Mouse (Mus musculus): ENCODE results near the gene Ntm.

Ntm gene

GRCm38 (mm10) chr9:29250813-29251212 lies 712.1 kb downstream of the Ntm start:
- no peak for DNase-seq (ENCODE audit: low read depth, low spot score)

DNA sequence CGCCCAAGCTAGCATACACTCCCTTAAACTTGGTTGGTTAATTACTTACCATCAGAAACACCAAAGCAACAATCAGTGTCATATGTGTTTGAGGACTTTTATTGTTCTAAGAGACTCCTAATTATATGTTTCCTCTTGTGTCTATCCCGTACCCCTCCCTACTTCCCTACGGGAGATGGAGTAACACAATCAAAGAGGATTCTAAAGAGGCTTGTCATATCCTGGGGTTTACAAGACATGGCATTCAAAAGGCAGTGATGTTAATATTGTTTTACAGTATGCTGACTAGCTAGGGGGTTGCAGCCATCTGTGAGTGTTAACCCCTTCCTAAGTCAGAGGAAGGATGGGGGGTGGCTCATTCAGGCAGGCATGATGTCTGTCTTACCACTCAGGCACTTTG lies 715.1 kb downstream of the Ntm start:
- DNase-seq (ENCODE audit: low read depth, low spot score), result no peak

DNA sequence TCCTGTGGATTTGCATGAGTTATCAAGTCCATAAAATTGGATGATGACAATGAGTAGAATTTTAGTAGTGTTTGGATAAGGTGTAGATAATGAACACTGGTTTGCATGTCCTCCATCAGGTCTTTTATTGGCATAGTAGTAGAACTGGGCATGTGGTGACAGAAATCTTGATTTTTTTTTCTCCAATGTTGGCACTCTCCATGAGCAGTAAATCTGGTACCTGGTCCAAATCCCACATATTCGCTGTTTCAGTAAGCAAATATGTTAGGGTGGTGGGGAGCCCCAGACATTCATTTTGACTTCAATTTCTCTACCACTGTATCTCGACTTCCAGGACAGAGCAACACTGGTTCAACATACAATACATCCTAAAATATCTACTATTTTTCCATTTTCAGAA lies 718.9 kb downstream of the Ntm start:
- no peak for DNase-seq (ENCODE audit: low read depth, low spot score)

- no peak for DNase-seq (ENCODE audit: low read depth, low spot score)
Measured at GRCm38 (mm10) chr9:29242497-29243422, 720.2 kb downstream of the Ntm start.

DNA sequence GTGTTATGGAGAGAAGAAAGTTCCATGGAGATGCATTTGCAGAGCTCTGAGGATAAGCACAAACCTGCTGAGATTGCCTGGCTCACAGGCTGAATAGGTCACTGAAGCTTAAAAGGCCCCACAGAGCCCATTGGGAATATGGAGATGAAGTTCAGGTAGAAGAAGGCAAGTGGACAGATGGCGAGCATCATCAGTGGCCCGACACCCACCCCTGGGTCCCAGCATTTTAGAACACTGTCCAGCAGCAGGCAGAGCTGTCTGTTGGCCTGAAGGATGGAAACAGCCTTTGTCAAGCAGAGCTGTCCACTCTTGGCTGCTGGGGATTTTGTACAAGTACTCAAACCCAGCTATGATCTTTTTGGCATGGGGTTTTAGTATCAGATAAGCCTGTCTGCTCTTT lies 722.1 kb downstream of the Ntm start:
- DNase-seq (ENCODE audit: low read depth, low spot score), result no peak

DNA sequence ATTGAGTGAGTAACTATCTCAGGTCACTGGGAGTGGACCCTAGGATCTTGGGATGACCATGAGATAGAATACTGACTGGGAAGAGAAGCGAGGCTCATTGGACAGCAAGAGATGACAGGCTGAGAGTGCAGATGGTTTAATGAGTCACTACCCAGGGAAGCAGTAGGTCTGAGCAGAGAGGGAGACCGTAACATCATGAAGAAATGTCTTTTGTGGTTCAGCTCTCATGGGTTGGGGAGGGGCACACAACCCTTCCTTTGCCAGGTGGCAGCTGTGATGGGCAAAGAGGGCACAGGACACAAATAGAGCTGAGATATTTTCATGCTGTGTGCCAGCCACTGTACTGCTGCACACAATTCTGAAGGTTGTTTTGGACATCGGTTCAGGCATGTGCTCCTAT lies 724.0 kb downstream of the Ntm start:
- DNase-seq (ENCODE audit: low read depth, low spot score), result no peak

- DNase-seq (ENCODE audit: low read depth, low spot score), result no peak
Measured at GRCm38 (mm10) chr9:29236752-29237151, 726.2 kb downstream of the Ntm start.

DNA sequence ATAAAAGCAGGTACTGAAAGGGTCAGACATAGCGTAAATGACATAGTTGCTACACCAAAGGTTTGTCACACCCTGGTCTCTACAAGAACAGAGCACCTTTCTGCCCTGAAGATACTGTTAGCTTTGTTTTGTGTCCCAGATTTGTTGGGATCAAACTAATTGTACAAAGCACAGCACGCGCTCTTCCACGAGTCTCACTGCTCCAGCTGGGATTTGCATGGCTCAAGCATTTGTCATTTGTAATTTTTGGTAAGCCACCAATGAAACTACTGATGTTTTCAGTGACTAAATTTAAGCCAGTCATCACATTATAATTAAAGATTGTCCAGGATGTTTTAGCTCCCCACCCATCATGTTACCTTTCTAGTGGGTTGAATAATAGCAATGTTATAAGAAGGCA lies 735.2 kb downstream of the Ntm start:
- DNase-seq (ENCODE audit: low read depth, low spot score), result no peak

- DNase-seq (ENCODE audit: low read depth, low spot score), result no peak
Measured at GRCm38 (mm10) chr9:29222915-29223545, 739.9 kb downstream of the Ntm start.

DNA sequence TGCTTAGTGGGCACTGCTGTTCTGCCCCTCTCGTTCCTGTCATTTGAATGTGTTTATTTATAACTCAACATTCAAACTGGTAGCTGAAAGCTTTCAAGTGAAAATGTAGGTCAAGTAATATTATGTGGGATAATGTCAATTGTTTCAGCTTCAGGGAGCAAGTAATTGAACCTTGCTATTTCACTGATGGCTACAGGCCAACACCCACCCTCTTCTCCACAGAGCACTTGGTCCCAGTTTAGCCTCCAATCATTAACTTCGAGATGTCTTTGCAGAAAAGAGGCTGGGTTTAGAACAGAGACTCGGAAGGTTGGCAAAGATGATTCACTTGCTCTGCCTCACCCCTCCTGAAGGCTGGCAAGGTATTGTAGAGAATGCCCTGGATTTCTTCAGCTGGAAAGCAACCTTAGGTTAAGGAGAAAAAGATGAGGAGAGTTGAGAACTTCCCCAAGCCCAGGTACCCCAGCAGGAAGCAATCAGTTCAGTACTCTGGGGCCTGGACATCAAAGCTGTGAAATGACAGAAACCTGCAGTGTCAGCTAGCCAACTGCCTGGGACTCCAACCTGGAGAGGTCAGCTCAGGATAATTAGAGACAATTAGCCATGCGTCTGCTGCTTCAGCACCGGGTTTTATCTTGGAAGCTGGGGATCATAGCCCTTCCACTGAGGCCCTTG lies 741.9 kb downstream of the Ntm start:
- no peak for DNase-seq (ENCODE audit: low read depth, low spot score)

- DNase-seq (ENCODE audit: low read depth, low spot score), result no peak
Measured at GRCm38 (mm10) chr9:29220493-29220892, 742.4 kb downstream of the Ntm start.

DNA sequence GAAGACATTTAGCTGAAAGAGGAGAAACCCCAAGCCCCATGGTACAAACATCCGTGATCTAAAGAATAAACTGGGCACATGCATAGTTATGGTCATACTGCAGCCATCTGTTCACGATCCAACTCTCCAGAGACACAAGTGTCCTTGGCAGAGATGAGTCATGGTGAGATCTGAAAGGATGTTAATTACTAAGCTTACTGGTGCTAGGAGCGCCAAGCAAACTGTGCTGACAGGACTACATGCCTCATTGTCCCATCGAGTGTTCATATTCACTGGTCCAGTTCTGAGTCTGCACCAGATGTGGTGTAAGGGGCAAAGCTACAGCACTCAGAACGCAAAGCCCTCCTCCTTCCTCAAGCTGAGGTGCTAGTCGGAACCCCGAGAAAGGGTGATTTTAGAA lies 745.0 kb downstream of the Ntm start:
- DNase-seq (ENCODE audit: low read depth, low spot score), result no peak

GRCm38 (mm10) chr9:29216528-29216927 lies 746.4 kb downstream of the Ntm start:
- no peak for DNase-seq (ENCODE audit: low read depth, low spot score)

GRCm38 (mm10) chr9:29215796-29216195 lies 747.1 kb downstream of the Ntm start:
- DNase-seq (ENCODE audit: low read depth, low spot score), result no peak

DNA sequence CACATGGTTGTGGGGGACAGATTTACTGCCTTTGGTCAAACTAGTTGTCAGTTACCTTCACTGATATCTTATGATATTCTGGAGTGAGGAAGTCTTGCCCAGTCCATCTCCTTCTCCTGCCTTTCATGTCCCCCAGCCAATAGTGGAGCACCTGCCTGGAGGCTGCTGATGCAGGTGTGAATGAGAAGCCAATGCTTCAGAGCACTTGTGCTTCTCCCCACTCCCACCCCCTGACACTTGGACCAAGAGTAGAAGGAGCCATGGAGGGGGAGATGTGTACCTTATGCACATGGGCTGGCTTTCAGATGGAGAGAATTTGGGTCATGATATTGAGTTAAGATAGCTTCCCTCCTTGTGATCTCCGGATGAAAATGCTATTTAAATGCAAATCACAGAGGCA lies 747.7 kb downstream of the Ntm start:
- no peak for DNase-seq (ENCODE audit: low read depth, low spot score)

GRCm38 (mm10) chr9:29209243-29209642 lies 753.7 kb downstream of the Ntm start:
- DNase-seq (ENCODE audit: low read depth, low spot score), result no peak

DNA sequence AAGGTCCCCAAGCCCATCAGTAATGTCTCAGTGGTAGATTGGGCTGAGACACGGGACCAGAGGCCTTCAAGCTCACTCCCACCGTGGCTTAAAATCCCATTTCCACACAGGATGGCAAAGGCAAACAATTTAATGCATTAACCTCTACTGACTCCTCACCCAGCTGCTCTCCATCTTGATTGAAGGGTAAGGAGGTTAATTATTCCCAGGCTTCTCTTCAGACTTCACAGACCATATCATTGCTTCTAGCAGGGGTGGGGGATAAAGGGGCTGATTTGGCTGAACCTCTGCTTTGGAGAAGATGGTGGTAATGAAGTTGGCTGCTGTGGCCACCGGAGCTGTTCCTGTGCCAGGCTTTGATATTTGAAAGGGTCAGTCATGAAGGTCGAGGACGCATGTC lies 754.8 kb downstream of the Ntm start:
- DNase-seq (ENCODE audit: low read depth, low spot score), result no peak

GRCm38 (mm10) chr9:29205680-29206079 lies 757.3 kb downstream of the Ntm start:
- no peak for DNase-seq (ENCODE audit: low read depth, low spot score)

GRCm38 (mm10) chr9:29202196-29202595 lies 760.7 kb downstream of the Ntm start:
- no peak for DNase-seq (ENCODE audit: low read depth, low spot score)

DNA sequence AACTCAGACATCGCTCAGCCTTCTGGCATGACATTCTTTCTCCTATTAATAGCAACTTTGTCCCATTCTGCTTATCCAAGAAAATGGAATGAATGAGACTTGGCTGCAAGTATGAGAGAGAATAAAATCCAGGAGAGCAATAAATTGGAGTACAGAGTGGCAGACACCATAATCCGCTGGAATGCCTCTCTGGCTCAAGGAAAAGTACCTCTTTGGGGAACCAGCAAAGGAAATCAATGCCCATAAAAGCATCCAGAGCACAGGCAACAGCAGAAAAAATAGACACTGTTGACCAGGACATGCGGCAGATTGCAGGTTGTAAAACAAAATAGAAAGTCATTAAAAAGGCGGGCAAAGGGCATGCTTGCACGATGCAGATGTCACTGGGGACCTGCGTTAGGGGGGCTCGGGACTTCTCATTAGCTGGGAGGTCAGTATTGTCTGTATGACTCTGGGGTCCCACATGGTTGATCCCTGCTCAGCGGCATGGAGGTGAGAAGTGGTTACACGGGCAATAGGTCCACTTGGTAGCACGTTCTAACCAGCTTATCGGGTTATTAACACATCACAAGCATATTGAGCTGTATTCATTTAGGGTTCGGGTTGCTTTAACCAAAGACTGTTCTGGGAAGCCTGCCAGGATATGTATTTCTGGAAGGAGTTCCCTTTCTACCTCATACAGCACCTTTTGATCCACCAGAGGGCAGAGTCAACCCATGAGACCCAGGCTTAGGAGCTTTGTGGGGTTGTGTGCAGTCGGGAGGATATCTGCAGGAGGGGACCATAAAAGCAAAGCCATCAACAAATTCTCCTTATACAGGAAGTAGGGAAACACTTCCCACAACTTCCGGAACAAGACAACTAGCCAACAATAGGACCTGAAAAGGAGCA lies 761.5 kb downstream of the Ntm start:
- no peak for DNase-seq (ENCODE audit: low read depth, low spot score)

DNA sequence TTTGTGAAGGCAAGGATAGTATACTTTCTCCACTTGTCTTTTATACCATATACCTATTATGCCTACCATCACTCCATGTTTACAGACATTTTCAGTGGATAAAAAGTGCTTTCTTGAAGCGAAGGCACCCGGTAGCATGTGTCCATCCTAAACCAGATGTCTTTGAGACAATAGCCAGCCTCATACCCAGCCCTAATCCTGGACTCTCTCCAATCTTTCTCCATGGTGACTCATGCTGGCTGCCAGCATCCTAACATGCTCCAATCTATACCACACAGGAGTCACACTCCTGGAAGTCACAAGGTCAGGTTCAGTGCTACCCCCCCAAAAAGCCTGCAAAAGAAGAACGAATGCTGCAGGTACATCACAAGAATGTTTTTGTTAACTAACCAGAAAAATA lies 765.9 kb downstream of the Ntm start:
- no peak for DNase-seq (ENCODE audit: low read depth, low spot score)

- no peak for DNase-seq (ENCODE audit: low read depth, low spot score)
Measured at GRCm38 (mm10) chr9:29194265-29194664, 768.7 kb downstream of the Ntm start.

Measured in WW6 (cell line).